Mouse (Mus musculus): ENCODE data around the gene Il21r. TPM values are rescaled to one million over a fixed set of nuclear protein-coding genes. Genes with fewer than 3 reads are reported as not detected.

Il21r gene
- total RNA-seq, 1 experiment from 2014 or later: 10.3 TPM

GRCm38 (mm10) chr7:125615453-125615852 lies 12.2 kb downstream of the Il21r start:
- no peak for ATAC-seq (replicated peaks in 1 of 2; ENCODE audit: insufficient read depth in 1 of 2, low FRiP score in 2 of 2, low TSS enrichment in 1 of 2, low read depth in 1 of 2, poor library complexity in 2 of 2, severe bottlenecking in 2 of 2)

GRCm38 (mm10) chr7:125618016-125618415 lies 14.8 kb downstream of the Il21r start:
- ATAC-seq (replicated peaks in 1 of 2; ENCODE audit: insufficient read depth in 1 of 2, low FRiP score in 2 of 2, low TSS enrichment in 1 of 2, low read depth in 1 of 2, poor library complexity in 2 of 2, severe bottlenecking in 2 of 2): peak in 1 of 2 experiments; percentile 50; a peak in 1 of 4 replicates

- ATAC-seq (replicated peaks in 1 of 2; ENCODE audit: insufficient read depth in 1 of 2, low FRiP score in 2 of 2, low TSS enrichment in 1 of 2, low read depth in 1 of 2, poor library complexity in 2 of 2, severe bottlenecking in 2 of 2): no peak; a peak in 1 of 4 replicates
These were observed 16.8 kb downstream of the Il21r start for GRCm38 (mm10) chr7:125620077-125620476.

GRCm38 (mm10) chr7:125622741-125623685 lies 19.8 kb downstream of the Il21r start:
- ATAC-seq (replicated peaks in 1 of 2; ENCODE audit: insufficient read depth in 1 of 2, low FRiP score in 2 of 2, low TSS enrichment in 1 of 2, low read depth in 1 of 2, poor library complexity in 2 of 2, severe bottlenecking in 2 of 2): no peak

GRCm38 (mm10) chr7:125625219-125625618 lies 22.0 kb downstream of the Il21r start:
- no peak for ATAC-seq (replicated peaks in 1 of 2; ENCODE audit: insufficient read depth in 1 of 2, low FRiP score in 2 of 2, low TSS enrichment in 1 of 2, low read depth in 1 of 2, poor library complexity in 2 of 2, severe bottlenecking in 2 of 2)

- no peak for ATAC-seq (replicated peaks in 1 of 2; ENCODE audit: insufficient read depth in 1 of 2, low FRiP score in 2 of 2, low TSS enrichment in 1 of 2, low read depth in 1 of 2, poor library complexity in 2 of 2, severe bottlenecking in 2 of 2)
These were observed 22.6 kb downstream of the Il21r start for GRCm38 (mm10) chr7:125625829-125626228.

- peak; percentile 92 to 94 for ATAC-seq (replicated peaks in 1 of 2; ENCODE audit: insufficient read depth in 1 of 2, low FRiP score in 2 of 2, low TSS enrichment in 1 of 2, low read depth in 1 of 2, poor library complexity in 2 of 2, severe bottlenecking in 2 of 2)
These were observed 27.1 kb downstream of the Il21r start for GRCm38 (mm10) chr7:125630317-125630716.

GRCm38 (mm10) chr7:125630989-125631388 lies 27.8 kb downstream of the Il21r start:
- ATAC-seq (replicated peaks in 1 of 2; ENCODE audit: insufficient read depth in 1 of 2, low FRiP score in 2 of 2, low TSS enrichment in 1 of 2, low read depth in 1 of 2, poor library complexity in 2 of 2, severe bottlenecking in 2 of 2): no peak

- ATAC-seq (replicated peaks in 1 of 2; ENCODE audit: insufficient read depth in 1 of 2, low FRiP score in 2 of 2, low TSS enrichment in 1 of 2, low read depth in 1 of 2, poor library complexity in 2 of 2, severe bottlenecking in 2 of 2): no peak
These were observed 34.3 kb downstream of the Il21r start for GRCm38 (mm10) chr7:125637220-125638140.

- ATAC-seq (replicated peaks in 1 of 2; ENCODE audit: insufficient read depth in 1 of 2, low FRiP score in 2 of 2, low TSS enrichment in 1 of 2, low read depth in 1 of 2, poor library complexity in 2 of 2, severe bottlenecking in 2 of 2): no peak
These were observed 35.1 kb downstream of the Il21r start for GRCm38 (mm10) chr7:125638376-125638775.

GRCm38 (mm10) chr7:125638870-125639386 lies 35.7 kb downstream of the Il21r start:
- peak; percentile 54 to 63 for ATAC-seq (replicated peaks in 1 of 2; ENCODE audit: insufficient read depth in 1 of 2, low FRiP score in 2 of 2, low TSS enrichment in 1 of 2, low read depth in 1 of 2, poor library complexity in 2 of 2, severe bottlenecking in 2 of 2)

- peak; percentile 87 to 96 for ATAC-seq (replicated peaks in 1 of 2; ENCODE audit: insufficient read depth in 1 of 2, low FRiP score in 2 of 2, low TSS enrichment in 1 of 2, low read depth in 1 of 2, poor library complexity in 2 of 2, severe bottlenecking in 2 of 2)
These were observed 40.7 kb downstream of the Il21r start for GRCm38 (mm10) chr7:125643880-125644279.

GRCm38 (mm10) chr7:125645413-125645812 lies 42.2 kb downstream of the Il21r start:
- ATAC-seq (replicated peaks in 1 of 2; ENCODE audit: insufficient read depth in 1 of 2, low FRiP score in 2 of 2, low TSS enrichment in 1 of 2, low read depth in 1 of 2, poor library complexity in 2 of 2, severe bottlenecking in 2 of 2): no peak

- no peak for ATAC-seq (replicated peaks in 1 of 2; ENCODE audit: insufficient read depth in 1 of 2, low FRiP score in 2 of 2, low TSS enrichment in 1 of 2, low read depth in 1 of 2, poor library complexity in 2 of 2, severe bottlenecking in 2 of 2)
These were observed 45.8 kb downstream of the Il21r start for GRCm38 (mm10) chr7:125649013-125649412.

- no peak for ATAC-seq (replicated peaks in 1 of 2; ENCODE audit: insufficient read depth in 1 of 2, low FRiP score in 2 of 2, low TSS enrichment in 1 of 2, low read depth in 1 of 2, poor library complexity in 2 of 2, severe bottlenecking in 2 of 2)
These were observed 54.3 kb downstream of the Il21r start for GRCm38 (mm10) chr7:125657511-125657910.

- ATAC-seq (replicated peaks in 1 of 2; ENCODE audit: insufficient read depth in 1 of 2, low FRiP score in 2 of 2, low TSS enrichment in 1 of 2, low read depth in 1 of 2, poor library complexity in 2 of 2, severe bottlenecking in 2 of 2): no peak
These were observed 60.4 kb downstream of the Il21r start for GRCm38 (mm10) chr7:125663654-125664053.

- no peak for ATAC-seq (replicated peaks in 1 of 2; ENCODE audit: insufficient read depth in 1 of 2, low FRiP score in 2 of 2, low TSS enrichment in 1 of 2, low read depth in 1 of 2, poor library complexity in 2 of 2, severe bottlenecking in 2 of 2)
These were observed 67.6 kb downstream of the Il21r start for GRCm38 (mm10) chr7:125670865-125671264.

GRCm38 (mm10) chr7:125671396-125671795 lies 68.2 kb downstream of the Il21r start:
- no peak for ATAC-seq (replicated peaks in 1 of 2; ENCODE audit: insufficient read depth in 1 of 2, low FRiP score in 2 of 2, low TSS enrichment in 1 of 2, low read depth in 1 of 2, poor library complexity in 2 of 2, severe bottlenecking in 2 of 2)

Data from hematopoietic stem cell, adult 5-6 weeks (primary cell).